Mouse (Mus musculus) hindbrain, postnatal 0 days (tissue): ENCODE measurements around the gene Fgd5. TPM values are rescaled to one million over a fixed set of nuclear protein-coding genes. Genes with fewer than 3 reads are reported as not detected.
A peak's percentile ranks its signal among the peaks of the same experiment; 100 is the strongest.

ENCODE experiments used
- ATAC-seq: fragments of 200-750 bp; cut with Nextera tagmentation; 2 replicates; pipeline ENCODE4 v1.8.0; 2017; ENCODE audit warnings: mild to moderate bottlenecking, moderate TSS enrichment, moderate library complexity
- DNase-seq: peaks from one replicate; pipeline ENCODE4 v3.0.0-alpha.2; 2015; ENCODE audit warnings: low spot score
- H3K27ac ChIP-seq: fragments of 300-500 bp; sonication (generic); 2 replicates; pipeline ENCODE4 v1.5.1; 2014; ENCODE audit warnings: mild to moderate bottlenecking
- H3K27me3 ChIP-seq: fragments of 300-500 bp; sonication (generic); 2 replicates; pipeline ENCODE4 v1.6.1; 2014; ENCODE audit warnings: low read length, mixed read lengths; ENCODE audit not compliant: insufficient read depth
- H3K36me3 ChIP-seq: fragments of 300-500 bp; sonication (generic); 2 replicates; pipeline ENCODE4 v1.6.1; 2014; ENCODE audit warnings: low read length, mixed read lengths; ENCODE audit not compliant: insufficient read depth
- H3K4me1 ChIP-seq: fragments of 300-500 bp; sonication (generic); 2 replicates; pipeline ENCODE4 v1.6.1; 2014; ENCODE audit warnings: antibody characterized with exemption, low read length, mixed read lengths; ENCODE audit not compliant: insufficient read depth
- H3K4me2 ChIP-seq: fragments of 300-500 bp; sonication (generic); 2 replicates; pipeline ENCODE4 v1.6.1; 2014; ENCODE audit warnings: low read depth, mild to moderate bottlenecking, low read length, moderate library complexity, mixed read lengths
- H3K4me3 ChIP-seq: fragments of 300-500 bp; sonication (generic); 2 replicates; pipeline ENCODE4 v1.5.1; 2014; ENCODE audit warnings: low read length
- H3K9ac ChIP-seq: fragments of 300-500 bp; sonication (generic); replicated peaks from 2 replicates; pipeline ENCODE4 v1.6.1; 2014; ENCODE audit warnings: mild to moderate bottlenecking, low read length, moderate library complexity, mixed read lengths
- H3K9me3 ChIP-seq: fragments of 300-500 bp; sonication (generic); 2 replicates; pipeline ENCODE4 v1.6.1; 2016; ENCODE audit warnings: low read length, mixed read lengths
- CTCF ChIP-seq: IDR thresholded peaks from 2 replicates; pipeline ENCODE4 v1.5.1; 2016; ENCODE audit warnings: antibody characterized with exemption, control low read depth, low read depth
- WGBS: fragments of 180-500 bp; shearing (Covaris S2); extraction: QIAGEN DNeasy Blood & Tissue Kit; methylation state at CpG from one replicate; pipeline ENCODE4 v1.1.7; 2014; 5-methylcytosine and 5-hydroxymethylcytosine counted together
- polyA plus RNA-seq: library from polyadenylated mRNA; unstranded; fragments of >200 nt; fragmentation: Nextera tagmentation; extraction: Ambion mirVana; gene quantifications from 2 replicates; pipeline ENCODE4 v1.2.1, GENCODE M21; 2015
- total RNA-seq: library from RNA; depleted of rRNA; stranded (reverse); fragments of >200 nt; gene quantifications from 2 replicates; pipeline ENCODE4 v1.2.3, GENCODE M21; 2014

Gene Fgd5
- total and polyA plus RNA-seq, 2 experiments from 2014 or later = 9.4 to 17.7 TPM

DNA sequence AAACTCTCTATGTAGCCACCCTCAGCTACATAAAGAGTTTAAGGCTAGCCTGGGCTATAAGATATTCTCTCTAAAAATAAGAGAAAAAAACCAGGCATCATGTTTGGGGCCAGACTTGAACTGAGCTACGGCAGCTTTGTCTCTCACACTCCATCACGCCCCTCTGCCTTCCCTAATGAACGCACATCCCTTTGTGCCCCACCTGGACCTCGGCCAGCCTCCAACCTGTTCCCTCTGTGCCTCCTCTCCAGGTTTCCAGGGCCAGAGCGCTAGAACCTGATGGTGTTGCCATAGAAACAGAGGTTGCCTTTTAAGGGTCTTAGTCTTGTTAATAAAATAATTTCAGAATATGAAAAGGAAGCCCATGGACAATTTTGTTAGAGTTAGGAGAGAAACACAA, 37.2 kb downstream of the Fgd5 start:
- Histone ChIP-seq H3K9ac (no peak overlapping the region), H3K27ac (no peak overlapping the region), H3K4me2 (no peak overlapping the region), H3K4me3 (no peak overlapping the region), H3K9me3 (no peaks in the 10 kb centered on the region), H3K27me3 (no peaks in the 10 kb centered on the region), H3K4me1 (peaks cover 3% of the 10 kb centered on the region; the same call in 1 of the 2 replicates), H3K36me3 (no peaks in the 10 kb centered on the region)
- no peak for TF ChIP-seq CTCF
- WGBS = 44% methylated on average over 5 of the region's 5 CpGs
- ATAC-seq (no peak), DNase-seq (no peak)

GRCm38 (mm10) chr6:92016738-92017137, 38.1 kb downstream of the Fgd5 start:
- H3K27ac ChIP-seq = no peak overlapping the region
- H3K36me3 ChIP-seq = no peaks in the 10 kb centered on the region
- no peaks in the 10 kb centered on the region for H3K9me3 ChIP-seq
- H3K4me2 ChIP-seq = no peak overlapping the region
- DNase-seq (peak; percentile 35), ATAC-seq (peak; percentile 67)
- no peak overlapping the region for H3K9ac ChIP-seq
- TF ChIP-seq CTCF = no peak
- no peak overlapping the region for H3K4me3 ChIP-seq
- H3K4me1 ChIP-seq = peaks cover 3% of the 10 kb centered on the region; the same call in 1 of the 2 replicates
- H3K27me3 ChIP-seq = no peaks in the 10 kb centered on the region
- 55% methylated on average over 6 of the region's 6 CpGs for WGBS

- H3K4me2 ChIP-seq = no peak overlapping the region
- no peak for DNase-seq
- ATAC-seq = no peak
These were observed 39.7 kb downstream of the Fgd5 start for GRCm38 (mm10) chr6:92018421-92018820.

DNA sequence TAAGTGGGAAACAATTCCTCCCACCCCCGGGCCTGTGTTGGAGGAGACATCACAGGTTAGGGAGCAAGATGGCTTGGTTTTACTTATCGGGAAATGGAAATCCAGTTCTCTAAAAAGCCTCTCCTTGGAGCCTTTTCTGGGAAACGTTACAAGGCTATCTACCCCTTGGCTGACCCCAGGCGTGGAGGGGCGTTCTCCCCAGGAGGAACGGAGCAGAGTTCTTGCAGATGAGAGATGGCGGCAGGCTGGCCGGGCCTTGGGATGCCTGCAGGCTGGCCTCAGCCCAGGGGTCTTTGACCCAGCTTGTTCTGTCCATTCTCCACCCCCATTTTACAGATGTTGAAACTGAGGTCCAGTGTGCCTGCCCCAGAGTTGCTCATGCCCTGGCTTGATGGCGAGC, 42.4 kb downstream of the Fgd5 start:
- no peak for ATAC-seq
- TF ChIP-seq CTCF = no peak
- no peak for DNase-seq
- H3K27me3 ChIP-seq = no peaks in the 10 kb centered on the region
- no peaks in the 10 kb centered on the region for H3K36me3 ChIP-seq
- H3K4me1 ChIP-seq = peaks cover 3% of the 10 kb centered on the region; the same call in 1 of the 2 replicates
- no peak overlapping the region for H3K4me2 ChIP-seq
- H3K27ac ChIP-seq = no peak overlapping the region
- no peak overlapping the region for H3K9ac ChIP-seq
- no peaks in the 10 kb centered on the region for H3K9me3 ChIP-seq
- H3K4me3 ChIP-seq = no peak overlapping the region
- 93% methylated on average over 9 of the region's 9 CpGs for WGBS

More at GRCm38 (mm10) chr6:92018421-92018820, 39.7 kb downstream of the Fgd5 start:
- Histone ChIP-seq H3K27ac (no peak overlapping the region), H3K9me3 (no peaks in the 10 kb centered on the region), H3K4me3 (no peak overlapping the region), H3K36me3 (no peaks in the 10 kb centered on the region), H3K4me1 (peaks cover 3% of the 10 kb centered on the region; the same call in 1 of the 2 replicates), H3K9ac (no peak overlapping the region), H3K27me3 (no peaks in the 10 kb centered on the region)
- no peak for TF ChIP-seq CTCF
- 74% methylated on average over 6 of the region's 6 CpGs for WGBS

- ATAC-seq = no peak
- no peak for DNase-seq
- WGBS = 83% methylated on average over 6 of the region's 6 CpGs
- no peaks in the 10 kb centered on the region for H3K4me1 ChIP-seq
- H3K9me3 ChIP-seq = no peaks in the 10 kb centered on the region
- no peak overlapping the region for H3K4me3 ChIP-seq
- no peak overlapping the region for H3K4me2 ChIP-seq
- H3K9ac ChIP-seq = no peak overlapping the region
- no peaks in the 10 kb centered on the region for H3K27me3 ChIP-seq
- TF ChIP-seq CTCF = no peak
- H3K27ac ChIP-seq = no peak overlapping the region
- H3K36me3 ChIP-seq = no peaks in the 10 kb centered on the region
These were observed 42.8 kb downstream of the Fgd5 start for GRCm38 (mm10) chr6:92021506-92021905.

- 78% methylated on average over 1 of the region's 1 CpGs for WGBS
- no peaks in the 10 kb centered on the region for H3K36me3 ChIP-seq
- no peak overlapping the region for H3K4me3 ChIP-seq
- TF ChIP-seq CTCF = no peak
- H3K9me3 ChIP-seq = no peaks in the 10 kb centered on the region
- H3K4me2 ChIP-seq = no peak overlapping the region
- H3K9ac ChIP-seq = no peak overlapping the region
- no peak overlapping the region for H3K27ac ChIP-seq
- ATAC-seq (no peak), DNase-seq (no peak)
- H3K4me1 ChIP-seq = no peaks in the 10 kb centered on the region
- no peaks in the 10 kb centered on the region for H3K27me3 ChIP-seq
These were observed 46.6 kb downstream of the Fgd5 start for GRCm38 (mm10) chr6:92025252-92025651.

GRCm38 (mm10) chr6:92027379-92027778, 48.7 kb downstream of the Fgd5 start:
- Histone ChIP-seq H3K9ac (no peak overlapping the region), H3K4me3 (no peak overlapping the region), H3K4me1 (no peaks in the 10 kb centered on the region), H3K9me3 (no peaks in the 10 kb centered on the region), H3K36me3 (no peaks in the 10 kb centered on the region), H3K27ac (no peak overlapping the region), H3K4me2 (no peak overlapping the region), H3K27me3 (no peaks in the 10 kb centered on the region)
- DNase-seq (no peak), ATAC-seq (no peak)
- 75% methylated on average over 4 of the region's 4 CpGs for WGBS
- TF ChIP-seq CTCF = no peak
